ENCODE assay signal across 20 mouse cellular contexts in the genomic region with DNA sequence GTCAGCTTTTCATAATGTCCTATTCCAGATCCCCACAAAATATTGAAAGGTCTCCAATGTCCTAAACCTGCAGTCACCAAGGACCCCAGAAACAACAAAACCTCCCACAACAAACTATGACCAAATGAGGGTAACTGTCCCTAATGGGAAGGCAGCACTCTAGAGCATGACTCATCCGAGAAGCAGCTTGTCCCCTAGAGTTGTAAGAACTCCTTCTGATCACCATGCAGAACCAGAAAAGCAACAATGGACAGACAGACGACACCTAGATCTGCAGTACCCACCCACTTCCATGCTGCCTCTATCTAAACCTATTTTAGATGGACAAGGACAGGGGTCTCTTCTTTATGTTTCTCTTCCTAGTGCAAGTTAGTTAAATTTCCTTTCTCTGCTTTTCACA. TPM values are rescaled to one million over a fixed set of nuclear protein-coding genes. Genes with fewer than 3 reads are reported as not detected.
DNase-seq lines count a peak whose midpoint lies in the region; ATAC-seq lines count a peak whose summit lies in the region.
"Had no signal": no experiment of that assay in that cellular context is flagged by ENCODE, and none has a peak within 500 bp of the region (broad histone marks: within the 10 kb centered on the region; RNA-seq: fewer than 3 reads in every experiment).

No protein-coding gene starts in this region.

- no peak overlapping the region for H3K4me2 ChIP-seq in kidney, embryonic 15.5 days
- H3K4me2 ChIP-seq in intestine, embryonic 16.5 days (ENCODE audit: low read depth, low read length): no peak overlapping the region
- H3K4me2 ChIP-seq: heart, embryonic 12.5 days; hindbrain, embryonic 14.5 days had no signal

- ATAC-seq in kidney, embryonic 15.5 days (replicated peaks; ENCODE audit: low FRiP score): no peak
- ATAC-seq in intestine, embryonic 16.5 days: 0 out of 2 replicates have a peak, but pooled peaks have one; percentile 32
- ATAC-seq: activated CD4-positive, CD25-positive, alpha-beta regulatory T cell, adult 4 months; forebrain, embryonic 14.5 days; Patski had no signal

- H3K4me1 ChIP-seq in kidney, embryonic 15.5 days: peaks cover 12% of the 10 kb centered on the region
- H3K4me1 ChIP-seq in intestine, embryonic 16.5 days (ENCODE audit: control insufficient read depth, insufficient read depth, low read length): peaks cover 10% of the 10 kb centered on the region
- H3K4me1 ChIP-seq: hindbrain, embryonic 10.5 days had no signal

- no peaks in the 10 kb centered on the region for H3K9me3 ChIP-seq in kidney, embryonic 15.5 days (replicated peaks)
- no peaks in the 10 kb centered on the region for H3K9me3 ChIP-seq in intestine, embryonic 16.5 days (ENCODE audit: control insufficient read depth, low read length)
- H3K9me3 ChIP-seq: heart, embryonic 12.5 days; hindbrain, embryonic 10.5 days had no signal

- peaks cover 13% of the 10 kb centered on the region for H3K36me3 ChIP-seq in kidney, embryonic 15.5 days
- no peaks in the 10 kb centered on the region for H3K36me3 ChIP-seq in intestine, embryonic 16.5 days (ENCODE audit: control insufficient read depth, insufficient read depth, low read length)

- DNase-seq in kidney, postnatal 36 days: no peak
- DNase-seq in lung, postnatal 36 days: peak; percentile 30
- DNase-seq in lung, postnatal 10 days: no peak
- DNase-seq in 416B (ENCODE audit: low read depth): peak; percentile 64
- DNase-seq in adrenal gland, adult 18-20 months (ENCODE audit: low spot score in 2 of 2): no peak
- DNase-seq: adrenal gland, adult 2 months; adrenal gland, postnatal 25 days; cerebellum, adult 18-20 months; cerebellum, adult 9-11 months; cerebellum, postnatal 36 days; gastrocnemius, adult 2 months; gastrocnemius, postnatal 25 days had no signal

- H3K4me3 ChIP-seq in kidney, embryonic 15.5 days (replicated peaks): no peak overlapping the region
- no peak overlapping the region for H3K4me3 ChIP-seq in intestine, embryonic 16.5 days (ENCODE audit: low read length)
- H3K4me3 ChIP-seq: gastrocnemius, adult 2 months; heart, embryonic 12.5 days; hindbrain, embryonic 10.5 days had no signal

- no peak overlapping the region for H3K9ac ChIP-seq in kidney, embryonic 15.5 days
- H3K9ac ChIP-seq in intestine, embryonic 16.5 days (ENCODE audit: low read depth, low read length): no peak overlapping the region
- H3K9ac ChIP-seq: heart, embryonic 12.5 days; hindbrain, embryonic 14.5 days had no signal

- H3K27me3 ChIP-seq in kidney, embryonic 15.5 days: no peaks in the 10 kb centered on the region
- H3K27me3 ChIP-seq in intestine, embryonic 16.5 days (replicated peaks; ENCODE audit: control insufficient read depth, insufficient read depth, low read length): no peaks in the 10 kb centered on the region
- H3K27me3 ChIP-seq: heart, embryonic 12.5 days; Patski had no signal

- WGBS in kidney, embryonic 15.5 days: 45% methylated on average over 2 of the region's 2 CpGs
- 54% methylated on average over 2 of the region's 2 CpGs for WGBS in intestine, embryonic 16.5 days

- peak overlapping the region; percentile 54 for H3K27ac ChIP-seq in kidney, embryonic 15.5 days
- H3K27ac ChIP-seq in intestine, embryonic 16.5 days (ENCODE audit: low read length): no peak overlapping the region; the same call in 1 of the 2 replicates
- H3K27ac ChIP-seq: gastrocnemius, adult 2 months; hindbrain, embryonic 10.5 days; hindbrain, embryonic 14.5 days had no signal

RNA-seq across cellular contexts. Expression of a gene that starts 22.4 kb away (rescaled TPM):
- polyA plus RNA-seq in kidney, embryonic 15.5 days (2015; fragmentation: Nextera tagmentation; extraction: Ambion mirVana): 64.9 and 67.2 TPM in 2 replicates
- polyA plus RNA-seq in intestine, embryonic 16.5 days (2015; fragmentation: Nextera tagmentation; extraction: Ambion mirVana): 56.5 and 59.6 TPM in 2 replicates
- total RNA-seq in adrenal gland, adult 18-20 months (2021): 100 to 1,000 TPM in 1 of 2 experiments, 10 to 100 TPM in 1; 80.6 to 101 TPM

RNA-seq across cellular contexts. Expression of a gene that starts 54.6 kb away (rescaled TPM):
- 24.1 and 25.4 TPM in 2 replicates for polyA plus RNA-seq in kidney, embryonic 15.5 days (2015; fragmentation: Nextera tagmentation; extraction: Ambion mirVana)
- polyA plus RNA-seq in intestine, embryonic 16.5 days (2015; fragmentation: Nextera tagmentation; extraction: Ambion mirVana): 18.8 and 19.1 TPM in 2 replicates
- total RNA-seq in adrenal gland, adult 18-20 months (2021): 100 to 1,000 TPM in 1 of 2 experiments, 10 to 100 TPM in 1; 69.3 to 117 TPM

Comparison
In these comparisons a context has a peak if more than half of its experiments do, and no peak if none do; other contexts are left out.
1. DNase-seq: peak in lung, postnatal 36 days (single experiment) and 416B (single experiment); none in kidney, postnatal 36 days (0 of 2), lung, postnatal 10 days (single experiment) and adrenal gland, adult 18-20 months (0 of 2).